Mouse (Mus musculus) MEL (cell line): ENCODE measurements around the gene Gmds.

Experiments used
- CTCF ChIP-seq, 3 experiments: IDR thresholded peaks in 2 of 3; conservative IDR thresholded peaks in 1 of 3; 2 replicates each; pipeline ENCODE4 v1.5.1; 2011 to 2012; ENCODE audit warnings: low read length in 3 of 3, low read depth in 2 of 3, mild to moderate bottlenecking in 2 of 3, improper control_type of control experiment in 1 of 3, inconsistent platforms in 1 of 3, mixed read lengths in 1 of 3, moderate library complexity in 1 of 3; ENCODE audit not compliant: control insufficient read depth in 1 of 3, insufficient read depth in 1 of 3, poor library complexity in 1 of 3, severe bottlenecking in 1 of 3
- EP300 ChIP-seq, 2 experiments: IDR thresholded peaks; 2 replicates each; pipeline ENCODE4 v1.6.1; 2011; ENCODE audit warnings: improper control_type of control experiment in 2 of 2, low read length in 2 of 2, low read depth in 1 of 2, mild to moderate bottlenecking in 1 of 2

- no peak for TF ChIP-seq CTCF (IDR thresholded peaks at IDR 0.05 in 2 of 3, conservative IDR thresholded peaks at IDR 0.05 in 1 of 3; ENCODE audit: control insufficient read depth in 1 of 3, insufficient read depth in 1 of 3, low read depth in 2 of 3, low read length in 3 of 3, poor library complexity in 1 of 3, severe bottlenecking in 1 of 3)
- peak in 1 of 2 experiments; percentile 22; a peak in 1 of 4 replicates for TF ChIP-seq EP300 (IDR thresholded peaks at IDR 0.05; ENCODE audit: low read depth in 1 of 2, low read length in 2 of 2)
Measured at GRCm38 (mm10) chr13:32337735-32338512, 616 bp downstream of the Gmds start.
